Mouse (Mus musculus) megakaryocyte-erythroid progenitor cell, adult 5-6 weeks (primary cell): ENCODE measurements around the gene Son. TPM values are rescaled to one million over a fixed set of nuclear protein-coding genes. Genes with fewer than 3 reads are reported as not detected.
"Not testable (repeated sequence)": the region's sequence is repeated elsewhere in the genome, so short reads cannot be mapped to it uniquely, and the experiment has no call there.

Source experiments
- ATAC-seq: replicated peaks from 2 replicates; pipeline ENCODE4 v1.8.0; 2016; ENCODE audit warnings: mild to moderate bottlenecking, inconsistent platforms; ENCODE audit not compliant: severe bottlenecking, poor library complexity, low FRiP score, low TSS enrichment
- total RNA-seq, 2 experiments: library from RNA; stranded (forward) in 1 of 2; stranded (reverse) in 1 of 2; fragments of 200-1000, 215-1000 nt in 1 of 2; fragments of >200 nt in 1 of 2; fragmentation: Nextera tagmentation in 1 of 2; gene quantifications; 2 replicates each; pipeline ENCODE4 v1.2.3; 2014 to 2017

Gene Son
- total RNA-seq, 2 experiments from 2014 or later: 196 to 233 TPM

DNA sequence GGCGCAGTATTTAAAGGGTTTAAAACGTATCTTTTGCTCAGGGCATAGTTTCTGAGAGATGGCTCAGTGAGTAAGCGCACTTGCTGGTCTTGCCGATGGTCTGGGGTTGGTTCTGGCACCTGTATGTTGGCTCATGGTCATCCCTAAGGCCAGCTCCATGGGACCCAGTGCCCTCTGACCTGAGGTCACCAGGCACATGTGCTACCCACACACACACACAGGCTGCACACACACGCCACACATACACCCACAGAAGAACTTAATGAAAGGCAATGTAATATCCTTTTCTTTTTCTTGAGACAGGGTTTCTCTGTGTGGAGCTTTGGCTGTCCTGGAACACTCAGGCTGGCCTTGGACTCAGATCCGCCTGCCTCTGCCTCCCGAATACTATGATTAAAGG is 14.4 kb upstream of the Son start:
- ATAC-seq: no peak

DNA sequence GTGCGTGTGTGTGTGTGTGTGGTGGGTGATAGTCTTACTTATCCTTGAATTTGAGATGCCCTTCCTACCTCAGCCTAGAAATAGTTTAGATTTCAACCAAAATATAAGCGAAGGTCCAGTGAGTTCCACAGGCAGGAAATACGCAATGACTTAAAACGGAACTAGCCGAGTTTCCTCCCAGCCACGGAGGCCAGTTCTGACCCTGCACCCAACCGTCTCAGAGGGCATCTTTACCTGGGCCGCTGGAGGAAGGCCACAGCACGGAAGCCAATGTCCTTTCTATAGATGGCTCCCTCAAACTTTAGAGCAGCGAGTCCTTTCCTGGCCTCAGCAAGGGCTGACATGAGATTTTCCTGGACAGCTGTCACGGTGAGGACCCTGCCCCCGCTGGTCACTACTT is 13.7 kb upstream of the Son start:
- ATAC-seq: no peak

DNA sequence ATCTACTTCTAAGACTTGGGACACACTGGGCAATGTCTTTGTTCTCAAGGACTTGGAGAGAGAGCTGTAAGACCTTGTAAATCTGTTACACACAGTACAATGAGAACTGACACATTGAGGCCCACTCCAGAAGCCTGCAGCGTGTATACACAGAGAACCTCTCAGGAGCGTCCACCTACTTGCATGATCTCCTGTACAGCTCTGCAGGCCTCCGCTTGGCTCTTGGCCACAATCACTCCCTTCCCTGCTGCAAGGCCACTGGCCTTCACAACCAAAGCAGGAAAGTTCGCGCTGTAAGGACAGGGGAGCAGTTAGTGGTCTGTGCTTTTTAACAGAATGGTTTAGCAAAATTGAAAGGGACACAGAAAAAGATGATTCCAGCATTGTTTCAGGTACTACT is 8.1 kb upstream of the Son start:
- no peak for ATAC-seq

DNA sequence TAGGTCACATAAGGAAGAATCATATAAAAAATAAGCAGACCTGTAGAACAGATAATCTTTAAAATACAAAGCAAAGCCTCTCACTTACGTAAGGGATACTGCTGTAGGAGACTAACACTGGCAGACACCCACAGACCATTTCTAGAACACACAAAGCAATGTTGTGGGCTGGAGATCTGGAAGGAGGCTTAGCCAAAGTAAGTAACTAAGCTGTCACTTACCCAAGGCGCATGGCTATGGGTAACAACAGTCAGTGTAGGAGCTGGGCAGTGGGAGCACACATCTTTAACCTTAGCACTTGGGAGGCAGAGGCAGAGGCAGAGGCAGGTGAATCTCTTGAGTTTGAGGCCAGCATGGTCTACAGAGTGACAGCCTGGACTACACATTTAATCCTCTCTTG is 7.7 kb upstream of the Son start:
- no peak for ATAC-seq

DNA sequence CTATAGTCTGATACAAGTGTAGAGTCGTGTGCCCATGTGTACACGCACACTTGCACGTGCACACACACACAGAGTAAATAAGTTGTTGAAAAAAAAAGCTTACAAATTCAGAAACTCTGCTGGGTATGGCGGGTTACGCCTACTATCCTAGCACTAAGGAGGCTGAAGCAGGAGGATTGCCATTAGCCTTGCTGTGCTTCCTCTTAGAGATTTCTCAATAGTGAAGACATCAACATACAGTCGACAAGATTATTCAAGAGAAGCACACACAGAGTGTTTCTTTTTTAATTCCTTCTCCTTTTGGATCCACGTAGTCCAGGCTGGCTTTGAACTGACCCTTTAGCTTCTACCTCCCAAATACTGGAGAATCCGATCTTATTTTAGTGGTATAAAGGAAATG is 7.1 kb upstream of the Son start:
- ATAC-seq: no peak

DNA sequence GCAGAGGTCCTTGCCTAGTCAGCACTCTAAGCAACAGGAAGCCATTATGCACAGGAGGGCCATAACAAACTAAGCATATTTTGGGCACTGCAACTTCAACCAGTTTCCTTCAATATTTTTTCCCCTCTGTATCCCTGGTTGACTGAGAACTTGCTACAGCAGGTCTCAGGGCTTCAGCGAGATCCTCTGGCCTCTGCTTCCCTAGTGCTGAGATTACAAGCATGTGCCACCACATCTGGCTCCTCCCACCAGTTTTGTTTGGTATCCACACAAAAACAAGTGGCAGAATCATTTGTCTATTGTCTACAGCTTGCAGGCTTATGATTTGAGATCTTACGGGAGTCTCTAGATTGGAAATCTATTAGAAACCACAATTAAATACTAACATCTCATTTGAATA is 2.4 kb upstream of the Son start:
- ATAC-seq: no peak

DNA sequence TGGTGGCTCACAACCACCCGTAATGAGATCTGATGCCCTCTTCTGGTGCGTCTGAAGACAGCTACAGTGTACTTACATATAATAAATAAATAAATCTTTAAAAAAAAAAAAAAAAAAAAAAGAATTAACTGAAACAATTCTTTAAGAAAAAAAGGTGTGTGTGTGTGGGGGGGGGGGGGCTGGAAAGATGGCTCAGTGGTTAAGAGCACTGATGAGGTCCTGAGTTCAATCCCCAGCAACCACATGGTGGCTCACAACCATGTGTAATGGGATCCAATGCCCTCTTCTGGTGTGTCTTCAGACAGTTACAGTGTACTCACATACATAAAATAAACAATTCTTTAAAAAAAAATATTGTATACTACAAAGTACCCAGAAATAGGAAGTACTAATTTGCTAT is 1.9 kb upstream of the Son start:
- not testable (repeated sequence) for ATAC-seq

DNA sequence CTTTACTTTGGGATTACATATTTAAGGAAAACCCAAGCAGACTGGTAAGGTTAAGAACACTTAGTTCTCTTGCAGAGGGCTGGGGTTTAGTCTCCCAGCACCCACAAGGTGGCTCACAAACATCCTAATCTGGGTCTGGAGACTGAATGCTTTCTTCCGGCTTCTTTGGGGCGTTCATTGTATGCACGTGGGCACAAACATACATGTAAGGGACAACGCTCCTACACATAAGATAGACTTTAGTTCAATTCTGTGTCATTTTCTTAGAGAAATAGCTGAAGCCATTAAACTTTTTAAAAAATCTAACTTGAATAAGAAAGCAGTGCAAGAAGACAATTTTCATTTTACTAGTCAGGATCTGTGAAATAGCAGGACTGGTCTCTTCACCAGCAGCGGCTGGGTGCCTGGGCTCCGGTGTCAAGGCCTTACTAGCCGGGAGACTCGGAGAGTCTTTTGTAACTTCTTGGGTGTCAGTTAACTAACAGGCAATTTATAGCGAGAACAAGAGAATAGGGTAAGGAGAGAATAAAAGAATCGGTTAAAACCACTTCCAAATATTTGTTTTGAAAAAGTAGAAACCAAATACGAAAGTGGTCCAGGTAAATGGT is 1.2 kb upstream of the Son start:
- peak; percentile 32; the same call in 1 of the 2 replicates for ATAC-seq

DNA sequence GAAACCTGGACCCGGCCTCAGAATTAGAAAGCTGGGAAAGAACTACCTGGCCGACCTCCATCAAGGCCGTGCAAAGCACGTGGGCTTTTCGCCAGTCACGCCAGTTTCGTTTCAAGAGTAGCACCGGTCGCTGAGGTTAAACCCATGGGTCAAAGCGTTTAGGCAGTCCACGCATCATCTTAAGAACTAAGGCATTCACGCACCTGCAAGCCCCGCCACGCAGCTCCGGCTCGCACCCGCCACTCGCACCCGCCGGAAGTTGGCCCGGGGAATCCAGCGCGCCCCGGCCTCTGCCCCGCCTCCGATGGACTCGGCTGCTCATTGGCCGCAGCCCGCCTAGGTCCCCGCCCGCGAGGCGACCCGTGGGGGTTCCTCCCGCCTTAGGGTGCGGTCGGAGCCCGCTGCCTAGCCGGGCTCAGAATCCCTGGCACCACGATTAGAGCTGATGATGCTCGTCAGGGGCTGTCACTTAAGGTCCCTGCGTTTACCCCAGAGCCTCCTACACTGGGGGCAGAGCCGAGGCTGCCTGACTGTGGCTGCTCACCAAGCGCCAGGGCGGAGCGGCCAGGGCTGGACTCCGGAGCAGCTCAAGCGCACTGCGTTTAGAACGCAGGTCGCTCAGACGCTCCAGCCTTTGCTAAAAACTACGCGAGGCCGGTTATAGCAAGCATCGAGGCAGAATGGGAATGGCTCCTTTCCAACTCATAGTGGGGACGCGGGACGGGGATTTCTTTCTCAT is 456 bp upstream of the Son start, which contains the start of gene Gart:
Gene Gart (minus strand): TSS at position 272 of the 739 bp plus-strand sequence.
- ATAC-seq: peak; percentile 80

DNA sequence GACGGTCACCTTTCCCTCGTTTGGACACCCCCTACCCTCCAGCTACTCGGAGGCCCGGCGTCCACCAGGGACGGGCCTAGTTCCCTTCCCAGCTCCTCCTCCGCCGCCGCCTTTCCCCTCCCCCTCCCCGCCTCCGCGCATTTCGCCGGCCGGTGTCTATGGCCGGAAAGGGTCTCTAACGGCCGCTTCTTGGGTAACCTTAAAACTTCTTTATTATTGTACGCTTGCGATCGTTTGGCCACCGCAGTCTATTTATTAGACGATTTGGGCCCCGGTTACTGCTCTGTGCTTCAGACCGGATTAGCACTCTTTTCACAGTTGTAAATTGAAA is 879 bp downstream of the Son start:
- ATAC-seq: no peak

DNA sequence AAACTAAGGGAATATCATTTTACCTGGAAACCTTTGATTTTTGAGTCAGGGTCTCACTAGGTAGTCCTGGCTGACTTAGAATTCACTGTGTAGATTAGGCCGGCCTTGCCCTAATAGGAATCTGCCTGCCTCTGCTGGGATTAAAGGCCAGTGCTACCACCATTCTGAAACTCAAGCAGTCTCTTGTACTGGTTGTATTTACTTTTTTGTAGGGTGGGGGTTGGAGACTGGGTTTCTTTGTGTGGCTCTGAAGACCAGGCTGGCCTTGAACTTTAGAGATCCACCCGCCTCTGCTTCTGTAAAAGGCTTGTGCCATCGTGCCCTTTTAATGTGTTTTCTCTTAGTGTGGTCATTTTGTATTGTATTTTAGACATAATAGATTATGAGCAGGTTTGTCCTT is 1.9 kb downstream of the Son start:
- no peak for ATAC-seq

DNA sequence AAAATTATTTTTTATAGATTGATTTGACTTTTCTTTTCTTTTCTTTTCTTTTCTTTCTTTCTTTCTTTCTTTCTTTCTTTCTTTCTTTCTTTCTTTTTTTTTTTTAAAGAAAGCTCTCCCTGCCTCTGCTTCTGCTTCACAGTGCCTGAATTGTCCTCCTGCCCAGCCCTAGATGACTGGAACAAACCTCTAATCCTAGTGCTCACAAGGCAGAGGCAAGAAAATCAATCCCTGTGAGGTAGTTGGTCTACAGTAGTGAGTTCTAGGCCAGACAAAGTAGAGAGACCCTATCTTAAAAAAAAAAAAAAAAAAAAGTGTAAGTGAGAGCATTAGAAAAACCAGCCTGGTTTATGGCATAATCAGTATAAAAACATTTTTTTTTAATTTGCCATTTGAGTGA is 2.5 kb downstream of the Son start:
- no peak for ATAC-seq

DNA sequence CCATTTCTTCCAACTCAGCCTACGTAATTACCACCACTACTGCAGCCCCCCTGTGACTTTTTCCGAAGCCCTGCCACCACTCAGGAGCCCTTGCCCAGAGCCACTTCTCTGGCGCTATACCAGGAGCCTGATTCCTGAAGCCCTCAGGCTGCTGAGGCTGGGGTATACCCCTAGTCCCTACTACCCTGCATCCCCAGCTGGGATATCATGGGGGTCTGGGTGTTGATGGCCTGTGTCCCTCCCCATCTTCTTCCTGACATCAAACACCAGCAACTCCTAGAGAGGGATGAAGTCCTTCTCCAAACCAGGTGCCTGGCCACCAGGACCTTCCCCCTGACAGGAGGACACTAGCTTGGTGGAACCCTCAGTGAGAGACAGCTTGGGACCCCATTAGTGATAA is 4.9 kb downstream of the Son start:
- no peak for ATAC-seq

DNA sequence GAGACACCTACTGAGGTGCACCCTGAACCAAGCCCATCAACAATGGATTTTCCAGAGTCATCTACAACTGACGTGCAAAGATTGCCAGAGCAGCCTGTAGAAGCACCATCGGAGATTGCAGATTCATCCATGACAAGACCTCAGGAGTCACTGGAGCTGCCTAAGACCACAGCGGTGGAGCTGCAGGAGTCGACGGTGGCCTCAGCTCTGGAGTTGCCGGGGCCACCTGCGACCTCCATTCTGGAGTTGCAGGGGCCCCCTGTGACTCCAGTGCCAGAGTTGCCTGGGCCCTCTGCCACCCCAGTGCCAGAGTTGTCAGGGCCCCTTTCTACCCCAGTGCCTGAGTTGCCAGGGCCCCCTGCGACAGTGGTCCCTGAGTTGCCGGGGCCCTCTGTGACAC is 8.0 kb downstream of the Son start:
- no peak for ATAC-seq

DNA sequence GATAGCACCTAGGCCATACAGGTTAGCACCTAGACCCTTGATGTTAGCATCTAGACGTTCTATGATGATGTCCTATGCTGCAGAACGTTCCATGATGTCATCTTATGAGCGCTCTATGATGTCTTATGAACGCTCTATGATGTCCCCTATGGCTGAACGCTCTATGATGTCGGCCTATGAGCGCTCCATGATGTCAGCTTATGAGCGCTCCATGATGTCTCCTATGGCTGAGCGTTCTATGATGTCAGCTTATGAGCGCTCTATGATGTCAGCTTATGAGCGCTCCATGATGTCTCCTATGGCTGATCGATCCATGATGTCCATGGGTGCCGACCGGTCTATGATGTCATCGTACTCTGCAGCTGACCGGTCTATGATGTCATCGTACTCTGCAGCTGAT is 10.0 kb downstream of the Son start:
- no peak for ATAC-seq

DNA sequence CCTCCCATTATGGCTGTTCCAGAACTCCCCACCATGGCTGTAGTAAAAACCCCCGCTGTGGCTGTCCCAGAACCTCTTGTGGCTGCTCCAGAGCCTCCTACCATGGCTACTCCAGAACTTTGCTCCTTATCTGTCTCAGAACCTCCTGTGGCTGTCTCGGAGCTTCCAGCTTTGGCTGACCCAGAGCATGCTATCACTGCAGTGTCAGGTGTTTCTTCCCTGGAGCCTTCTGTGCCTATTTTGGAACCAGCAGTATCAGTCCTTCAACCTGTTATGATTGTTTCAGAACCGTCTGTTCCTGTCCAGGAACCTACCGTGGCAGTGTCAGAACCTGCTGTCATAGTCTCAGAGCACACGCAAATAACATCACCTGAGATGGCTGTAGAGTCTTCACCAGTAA is 11.2 kb downstream of the Son start:
- no peak for ATAC-seq

DNA sequence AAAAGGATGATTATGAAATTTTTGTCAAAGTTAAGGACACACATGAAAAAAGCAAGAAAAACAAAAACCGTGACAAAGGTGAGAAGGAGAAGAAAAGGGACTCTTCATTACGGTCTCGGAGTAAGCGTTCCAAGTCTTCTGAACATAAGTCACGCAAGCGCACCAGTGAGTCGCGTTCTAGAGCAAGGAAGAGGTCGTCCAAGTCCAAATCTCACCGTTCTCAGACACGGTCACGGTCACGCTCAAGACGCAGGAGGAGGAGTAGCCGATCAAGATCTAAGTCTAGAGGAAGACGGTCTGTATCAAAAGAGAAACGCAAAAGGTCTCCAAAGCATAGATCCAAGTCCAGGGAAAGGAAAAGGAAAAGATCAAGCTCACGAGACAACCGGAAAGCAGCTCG is 12.5 kb downstream of the Son start:
- no peak for ATAC-seq

DNA sequence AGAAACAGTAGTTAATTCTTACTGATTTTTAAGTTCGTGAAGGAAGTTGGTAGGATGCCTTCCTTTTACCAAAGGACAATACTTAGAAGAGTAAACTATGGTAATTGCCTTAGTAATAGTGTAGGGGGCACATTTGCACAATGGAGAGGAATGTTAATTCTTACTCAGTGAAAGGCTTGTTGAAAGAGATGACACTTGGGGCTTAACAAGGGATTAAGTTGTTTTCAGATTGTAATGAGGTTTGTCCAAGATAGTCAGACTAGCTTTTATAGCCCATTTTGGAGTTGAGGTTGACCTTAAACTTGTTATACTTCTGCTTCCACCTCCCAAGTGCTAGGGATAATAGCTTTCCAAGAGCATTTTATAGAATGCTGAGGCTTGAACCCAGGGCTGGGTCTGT is 14.1 kb downstream of the Son start:
- no peak for ATAC-seq

DNA sequence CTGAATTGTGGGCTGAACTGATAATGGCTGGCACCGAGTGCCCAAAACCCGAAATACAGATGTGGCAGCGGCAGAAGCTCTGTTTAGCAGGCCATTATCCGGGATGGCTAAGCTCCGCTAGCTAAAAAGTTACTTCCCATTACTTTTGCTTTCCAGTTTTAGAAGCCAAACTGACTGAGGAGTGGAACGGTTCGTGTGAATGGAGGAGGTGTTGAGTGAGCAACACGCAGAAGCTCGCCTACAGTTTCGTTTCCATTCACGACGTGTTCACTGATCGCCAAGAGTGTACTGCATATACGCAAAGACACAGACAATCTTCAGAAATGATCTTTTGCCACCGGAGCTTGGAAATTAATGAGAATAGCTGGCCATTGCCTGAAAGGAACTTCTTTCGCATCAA is 15.0 kb downstream of the Son start:
- ATAC-seq: no peak

DNA sequence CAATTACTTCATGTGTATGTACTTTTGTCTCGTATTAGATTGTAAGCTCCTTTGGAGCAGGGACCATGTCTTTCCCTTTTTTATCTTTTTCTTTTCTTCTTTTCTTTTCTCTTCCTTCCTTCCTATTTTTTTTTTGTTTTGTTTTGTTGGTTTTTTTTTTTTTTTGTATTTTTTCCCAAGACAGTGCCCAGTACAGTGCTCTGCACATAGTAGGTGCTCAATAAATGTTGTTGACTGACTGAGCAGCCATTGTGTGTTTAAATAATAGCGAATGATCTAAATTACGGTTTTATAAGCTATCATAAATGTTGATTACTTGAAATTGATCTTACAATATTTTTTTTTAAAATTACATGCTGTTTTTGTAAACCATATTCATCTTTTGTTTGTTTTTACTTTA is 16.5 kb downstream of the Son start:
- no peak for ATAC-seq

DNA sequence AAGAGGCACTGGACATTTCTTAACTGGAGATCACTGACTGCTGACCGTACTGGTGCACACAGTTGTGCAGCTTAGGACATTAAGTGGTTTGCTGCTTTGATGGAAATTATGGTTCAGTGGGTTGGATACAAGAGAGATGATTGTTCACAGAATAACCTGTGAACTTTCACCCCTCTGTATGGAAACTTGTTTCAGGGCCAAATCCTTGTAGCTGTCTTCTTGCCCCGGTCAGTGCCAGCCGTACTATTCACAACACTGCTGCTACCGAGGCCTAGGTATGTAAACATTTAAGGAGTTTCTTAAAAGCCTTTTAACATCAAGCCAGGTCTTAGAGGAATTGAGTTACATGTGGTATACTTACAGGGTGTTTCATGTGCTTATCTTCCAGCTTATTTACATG is 27.2 kb downstream of the Son start:
- ATAC-seq: no peak
